ENCODE assay signal across 9 mouse cellular contexts in genomic region chr8:84654597-84654996, GRCm38 (mm10). TPM values are rescaled to one million over a fixed set of nuclear protein-coding genes. Genes with fewer than 3 reads are reported as not detected.
DNase-seq lines count a peak whose midpoint lies in the region; ATAC-seq and TF ChIP-seq lines count a peak whose summit lies in the region.
"Had no signal": no experiment of that assay in that cellular context is flagged by ENCODE, and none has a peak within 500 bp of the region (broad histone marks: within the 10 kb centered on the region; RNA-seq: fewer than 3 reads in every experiment).

No protein-coding gene starts in this region.

- H3K36me3 ChIP-seq in lung, embryonic 14.5 days (ENCODE audit: insufficient read depth): no peaks in the 10 kb centered on the region
- H3K36me3 ChIP-seq in midbrain, postnatal 0 days (ENCODE audit: insufficient read depth, low read length): no peaks in the 10 kb centered on the region

- H3K9ac ChIP-seq in lung, embryonic 14.5 days: no peak overlapping the region
- H3K9ac ChIP-seq in midbrain, postnatal 0 days (replicated peaks; ENCODE audit: low read length, poor library complexity, severe bottlenecking): no peak overlapping the region

- WGBS in lung, embryonic 14.5 days: 30% methylated on average over 4 of the region's 4 CpGs
- WGBS in midbrain, postnatal 0 days: 37% methylated on average over 4 of the region's 4 CpGs

- no peak for DNase-seq in lung, embryonic 14.5 days
- no peak for DNase-seq in lung, postnatal 14 days
- DNase-seq in brain, embryonic 14.5 days (ENCODE audit: low read depth): no peak
- DNase-seq in heart, postnatal 4 days: peak; percentile 24
- DNase-seq in midbrain, postnatal 0 days (ENCODE audit: low spot score): no peak
- DNase-seq in ovary, postnatal 36 days (ENCODE audit: low spot score): no peak
- DNase-seq in adrenal gland, postnatal 4 days (ENCODE audit: low spot score in 2 of 2): no peak
- DNase-seq in lung, postnatal 10 days: no peak
- DNase-seq: layer of hippocampus, adult 9-11 months had no signal

- peaks cover 25% of the 10 kb centered on the region for H3K4me1 ChIP-seq in lung, embryonic 14.5 days (ENCODE audit: insufficient read depth)
- H3K4me1 ChIP-seq in midbrain, postnatal 0 days (ENCODE audit: insufficient read depth, low read length): peaks cover 11% of the 10 kb centered on the region; the same call in 1 of the 2 replicates

- peak; percentile 47 for TF ChIP-seq CTCF in lung, embryonic 14.5 days (IDR thresholded peaks at IDR 0.05; ENCODE audit: low read depth)
- peak; percentile 23; the same call in 1 of the 2 replicates for TF ChIP-seq CTCF in brain, embryonic 14.5 days (IDR thresholded peaks at IDR 0.05; ENCODE audit: borderline replicate concordance, extremely low read depth, insufficient read depth, insufficient read length)
- TF ChIP-seq CTCF in midbrain, postnatal 0 days (IDR thresholded peaks at IDR 0.05): peak; percentile 38

- no peaks in the 10 kb centered on the region for H3K27me3 ChIP-seq in lung, embryonic 14.5 days (ENCODE audit: insufficient read depth, low read length)
- peaks cover 6% of the 10 kb centered on the region; the same call in 1 of the 2 replicates for H3K27me3 ChIP-seq in midbrain, postnatal 0 days (ENCODE audit: insufficient read depth, low read length)

- ATAC-seq in lung, embryonic 14.5 days (ENCODE audit: insufficient read depth): no peak
- no peak for ATAC-seq in midbrain, postnatal 0 days (ENCODE audit: low FRiP score)

- no peak overlapping the region for H3K4me3 ChIP-seq in lung, embryonic 14.5 days (ENCODE audit: low read depth, low read length)
- no peak overlapping the region for H3K4me3 ChIP-seq in midbrain, postnatal 0 days (ENCODE audit: low read depth, low read length)

- TF ChIP-seq POLR2A in brain, embryonic 14.5 days (IDR thresholded peaks at IDR 0.05; ENCODE audit: borderline replicate concordance, extremely low read depth, insufficient read depth, insufficient read length, poor library complexity, severe bottlenecking): no peak

- H3K4me2 ChIP-seq in lung, embryonic 14.5 days: peak overlapping the region; percentile 91
- H3K4me2 ChIP-seq in midbrain, postnatal 0 days (ENCODE audit: low read depth, low read length, poor library complexity, severe bottlenecking): no peak overlapping the region

- no peaks in the 10 kb centered on the region for H3K9me3 ChIP-seq in lung, embryonic 14.5 days (ENCODE audit: low read depth, low read length)
- no peaks in the 10 kb centered on the region for H3K9me3 ChIP-seq in midbrain, postnatal 0 days (ENCODE audit: low read length)

- peak overlapping the region; percentile 99 for H3K27ac ChIP-seq in lung, embryonic 14.5 days (ENCODE audit: low read depth)
- 0 out of 2 replicates have a peak overlapping the region, but pooled peaks have one; percentile 27 for H3K27ac ChIP-seq in midbrain, postnatal 0 days (ENCODE audit: low read depth, low read length)

RNA-seq across cellular contexts. Expression of gene Ier2, which starts 8.1 kb away (rescaled TPM):
- 81.7 and 83.8 TPM in 2 replicates for polyA plus RNA-seq in lung, embryonic 14.5 days (2014; fragmentation: Nextera tagmentation; extraction: Ambion mirVana)
- 7.3 and 11.0 TPM in 2 replicates for polyA plus RNA-seq in brain, embryonic 14.5 days (2012; rRNA removed)
- total RNA-seq in heart, postnatal 4 days (2021): 10 to 100 TPM; 33.3 to 35.5 TPM
- total RNA-seq in midbrain, postnatal 0 days (2014; rRNA removed): 3.9 and 4.3 TPM in 2 replicates
- 12.8 and 14.7 TPM in 2 replicates for polyA plus RNA-seq in midbrain, postnatal 0 days (2015; fragmentation: Nextera tagmentation; extraction: Ambion mirVana)
- total RNA-seq in adrenal gland, postnatal 4 days (2021): 10 to 100 TPM; 35.1 to 35.3 TPM

RNA-seq across cellular contexts. Expression of gene Trmt1, which starts 31.5 kb away (rescaled TPM):
- 66.1 and 68.6 TPM in 2 replicates for polyA plus RNA-seq in lung, embryonic 14.5 days (2014; fragmentation: Nextera tagmentation; extraction: Ambion mirVana)
- polyA plus RNA-seq in brain, embryonic 14.5 days (2012; rRNA removed): 113 and 120 TPM in 2 replicates
- 10 to 100 TPM; 47.4 to 48.8 TPM for total RNA-seq in heart, postnatal 4 days (2021)
- total RNA-seq in midbrain, postnatal 0 days (2014; rRNA removed): 88.5 and 99.5 TPM in 2 replicates
- 74.2 and 75.0 TPM in 2 replicates for polyA plus RNA-seq in midbrain, postnatal 0 days (2015; fragmentation: Nextera tagmentation; extraction: Ambion mirVana)
- total RNA-seq in adrenal gland, postnatal 4 days (2021): 100 to 1,000 TPM; 122 to 124 TPM

RNA-seq across cellular contexts. Expression of gene Nacc1, which starts 33.1 kb away (rescaled TPM):
- polyA plus RNA-seq in lung, embryonic 14.5 days (2014; fragmentation: Nextera tagmentation; extraction: Ambion mirVana): 29.8 and 33.8 TPM in 2 replicates
- polyA plus RNA-seq in brain, embryonic 14.5 days (2012; rRNA removed): 81.8 and 87.0 TPM in 2 replicates
- total RNA-seq in heart, postnatal 4 days (2021): 10 to 100 TPM; 65.0 to 68.7 TPM
- total RNA-seq in midbrain, postnatal 0 days (2014; rRNA removed): 87.2 and 102 TPM in 2 replicates
- 13.7 and 13.8 TPM in 2 replicates for polyA plus RNA-seq in midbrain, postnatal 0 days (2015; fragmentation: Nextera tagmentation; extraction: Ambion mirVana)
- 10 to 100 TPM; 88.9 to 89.0 TPM for total RNA-seq in adrenal gland, postnatal 4 days (2021)

RNA-seq across cellular contexts. Expression of gene Lyl1, which starts 46.7 kb away (rescaled TPM):
- polyA plus RNA-seq in lung, embryonic 14.5 days (2014; fragmentation: Nextera tagmentation; extraction: Ambion mirVana): 12.0 and 12.5 TPM in 2 replicates
- 3.4 and 4.7 TPM in 2 replicates for polyA plus RNA-seq in brain, embryonic 14.5 days (2012; rRNA removed)
- 10 to 100 TPM in 1 of 2 experiments, 1 to 10 TPM in 1; 9.6 to 10.6 TPM for total RNA-seq in heart, postnatal 4 days (2021)
- total RNA-seq in midbrain, postnatal 0 days (2014; rRNA removed): 4.6 and 4.8 TPM in 2 replicates
- polyA plus RNA-seq in midbrain, postnatal 0 days (2015; fragmentation: Nextera tagmentation; extraction: Ambion mirVana): 2.0 and 2.8 TPM in 2 replicates
- 1 to 10 TPM; 6.5 to 7.2 TPM for total RNA-seq in adrenal gland, postnatal 4 days (2021)
